Mouse (Mus musculus): Measurements from ENCODE around the gene Trim59. TPM values are rescaled to one million over a fixed set of nuclear protein-coding genes. Genes with fewer than 3 reads are reported as not detected.
"Not testable (repeated sequence)": the region's sequence is repeated elsewhere in the genome, so short reads cannot be mapped to it uniquely, and the experiment has no call there.

Trim59 gene
- total RNA-seq (2015) = 61.1 and 69.6 TPM in 2 replicates
- total RNA-seq (2017) = 26.0 and 32.6 TPM in 2 replicates

DNA sequence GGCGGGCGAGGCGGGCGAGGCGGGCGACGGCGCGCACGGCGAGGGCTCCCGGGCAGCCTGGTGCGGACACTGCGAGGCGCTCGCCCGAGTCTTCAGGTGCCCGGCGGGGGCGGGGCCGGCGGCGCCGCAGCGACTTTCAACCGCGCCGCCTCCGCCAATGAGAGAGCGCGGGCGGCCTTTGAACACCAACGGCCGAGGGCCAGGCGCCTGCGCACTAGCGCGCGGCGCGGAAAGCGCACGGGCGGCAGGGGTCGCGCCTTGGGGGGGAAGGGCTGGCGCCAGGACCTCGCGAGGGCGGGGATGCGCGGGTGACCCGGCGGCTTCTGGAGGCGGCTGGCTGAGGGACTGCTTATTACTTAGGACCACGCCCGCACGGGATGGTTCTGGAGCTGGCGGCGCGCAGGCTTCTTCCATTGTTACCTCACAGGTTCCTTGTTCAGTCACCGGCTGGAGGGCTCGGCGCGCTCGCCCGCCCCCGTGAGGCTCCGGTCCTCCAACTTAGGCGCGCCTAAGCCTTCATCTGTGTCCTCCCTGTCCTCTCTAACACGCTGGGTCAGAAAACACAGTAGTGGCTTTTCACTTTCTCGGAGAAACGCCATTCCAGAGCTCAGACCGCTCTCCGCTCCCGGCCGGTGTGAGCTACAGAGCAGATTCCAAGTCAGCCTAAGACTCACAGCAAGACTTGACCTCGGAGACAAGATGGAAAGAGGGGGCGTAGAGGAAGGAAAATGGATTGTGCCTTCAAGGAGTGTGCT is at the start of gene Trim59:
Trim59 (minus strand) TSS at position 111 of the 755 bp plus-strand sequence.
- ATAC-seq (ENCODE audit: poor library complexity, severe bottlenecking) = peak; percentile 83

DNA sequence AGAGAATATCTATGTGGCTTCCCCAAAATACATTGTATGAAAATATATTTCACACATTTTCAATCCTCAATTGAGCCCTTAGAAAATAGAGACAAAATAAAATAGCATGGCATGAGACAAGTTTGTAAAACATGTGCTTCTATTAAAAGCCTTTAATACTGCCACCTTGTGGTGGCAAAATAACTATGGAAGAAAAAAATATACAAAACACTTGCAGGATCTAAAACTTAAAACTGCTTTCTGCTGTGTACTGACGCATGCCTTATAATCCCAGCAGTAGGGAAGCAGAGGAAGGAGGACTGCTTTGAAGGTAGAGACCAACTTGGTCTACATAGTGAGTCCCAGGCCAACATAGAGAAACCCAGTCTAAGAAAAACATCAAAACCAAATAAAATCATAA is 19.4 kb upstream of the Trim59 start:
- 0 out of 2 replicates have a peak, but pooled peaks have one; percentile 38 for ATAC-seq (ENCODE audit: poor library complexity, severe bottlenecking)

- peak; percentile 74 for ATAC-seq (ENCODE audit: poor library complexity, severe bottlenecking)
Measured at GRCm38 (mm10) chr3:69062764-69063163, 18.2 kb upstream of the Trim59 start.

DNA sequence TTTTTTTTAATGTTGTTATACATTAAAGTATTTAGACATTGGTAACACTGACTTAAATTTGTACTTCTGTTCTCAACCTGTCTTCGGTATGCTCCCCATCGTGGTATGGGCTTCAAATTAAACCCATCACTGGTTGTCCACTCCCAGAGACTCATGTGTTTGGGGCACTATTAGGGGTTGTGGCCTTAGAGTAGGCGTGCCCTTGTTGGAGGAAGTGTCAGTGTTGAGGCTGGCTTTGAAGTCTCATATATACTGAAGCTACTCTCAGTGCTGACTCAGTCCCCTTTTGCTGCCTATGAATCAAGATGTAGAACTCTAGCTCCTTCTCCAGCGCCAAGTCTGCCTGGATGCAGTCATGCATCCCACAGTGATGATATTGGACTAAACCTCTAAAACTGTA is 16.1 kb upstream of the Trim59 start:
- ATAC-seq (ENCODE audit: poor library complexity, severe bottlenecking) = no peak

GRCm38 (mm10) chr3:69055871-69056270 is 11.3 kb upstream of the Trim59 start:
- no peak for ATAC-seq (ENCODE audit: poor library complexity, severe bottlenecking)

GRCm38 (mm10) chr3:69054760-69055432 is 10.3 kb upstream of the Trim59 start:
- ATAC-seq (ENCODE audit: poor library complexity, severe bottlenecking) = peak; percentile 59

DNA sequence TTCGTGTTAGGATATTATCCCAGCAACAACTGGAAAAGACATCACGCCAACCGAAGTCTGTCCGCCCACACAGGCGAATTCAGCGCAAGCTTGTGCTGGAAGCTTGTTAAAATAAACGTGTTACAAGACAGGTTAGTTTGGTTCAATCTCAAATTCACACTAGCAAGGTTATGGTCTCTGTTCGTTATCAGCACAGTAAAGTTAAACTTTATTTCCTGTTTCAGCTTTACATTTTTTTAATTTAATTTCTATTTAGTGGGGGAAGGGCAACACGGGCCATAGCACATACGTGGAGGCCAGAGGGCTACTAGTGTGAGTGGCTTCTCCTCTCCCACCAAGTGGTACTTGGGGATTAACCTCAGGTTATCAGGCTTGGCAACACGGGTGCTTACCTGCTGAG is 7.3 kb upstream of the Trim59 start:
- ATAC-seq (ENCODE audit: poor library complexity, severe bottlenecking) = no peak

- ATAC-seq (ENCODE audit: poor library complexity, severe bottlenecking) = no peak
Measured at GRCm38 (mm10) chr3:69049011-69049410, 4.5 kb upstream of the Trim59 start.

- ATAC-seq (ENCODE audit: poor library complexity, severe bottlenecking) = no peak
Measured at GRCm38 (mm10) chr3:69047684-69048083, 3.1 kb upstream of the Trim59 start.

DNA sequence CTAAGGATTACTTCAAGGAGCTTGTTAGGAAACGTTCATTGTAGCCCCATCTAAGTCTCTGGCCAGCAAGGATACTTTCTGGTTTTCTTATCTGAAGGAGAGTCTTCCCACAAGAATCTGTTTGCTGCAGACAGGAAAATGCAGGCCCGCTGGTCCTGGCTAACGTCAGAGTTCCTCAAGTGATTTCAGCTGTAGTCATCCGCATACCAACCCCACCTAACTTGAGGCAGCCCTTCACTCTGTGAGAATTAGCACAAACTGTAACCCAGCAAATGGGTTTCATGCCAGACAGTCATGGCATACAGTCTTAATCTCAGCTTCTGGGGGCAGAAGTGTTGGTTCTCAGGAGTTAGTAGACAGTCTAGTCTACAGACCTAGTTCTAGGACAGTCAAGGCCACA is 2.0 kb upstream of the Trim59 start:
- no peak for ATAC-seq (ENCODE audit: poor library complexity, severe bottlenecking)

- no peak for ATAC-seq (ENCODE audit: poor library complexity, severe bottlenecking)
Measured at GRCm38 (mm10) chr3:69045750-69046149, 1.2 kb upstream of the Trim59 start.

GRCm38 (mm10) chr3:69045400-69045703 is 797 bp upstream of the Trim59 start:
- peak; percentile 10 for ATAC-seq (ENCODE audit: poor library complexity, severe bottlenecking)

GRCm38 (mm10) chr3:69044167-69044591 is 376 bp downstream of the Trim59 start:
- peak; percentile 41 for ATAC-seq (ENCODE audit: poor library complexity, severe bottlenecking)

GRCm38 (mm10) chr3:69041298-69041697 is 3.3 kb downstream of the Trim59 start:
- 0 out of 2 replicates have a peak, but pooled peaks have one; percentile 10 for ATAC-seq (ENCODE audit: poor library complexity, severe bottlenecking)

DNA sequence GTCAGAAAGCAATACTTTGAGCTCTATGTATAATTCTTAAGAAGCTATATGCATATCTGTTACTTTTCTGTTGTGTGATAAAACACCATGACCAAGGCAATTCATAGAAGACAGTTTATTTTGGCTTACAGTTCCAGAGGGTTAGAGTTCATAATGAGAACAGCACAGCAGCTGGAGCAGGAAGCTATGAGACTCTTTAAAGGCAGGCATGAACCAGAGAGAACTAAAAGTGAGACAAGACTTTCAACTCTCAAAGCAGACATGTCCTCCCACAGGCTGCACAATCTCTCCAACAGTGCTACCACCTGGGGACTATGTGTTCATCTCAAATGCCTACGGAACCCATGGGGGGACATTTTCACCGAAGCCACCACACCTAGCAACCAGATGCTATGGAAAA is 4.5 kb downstream of the Trim59 start:
- ATAC-seq (ENCODE audit: poor library complexity, severe bottlenecking) = no peak

DNA sequence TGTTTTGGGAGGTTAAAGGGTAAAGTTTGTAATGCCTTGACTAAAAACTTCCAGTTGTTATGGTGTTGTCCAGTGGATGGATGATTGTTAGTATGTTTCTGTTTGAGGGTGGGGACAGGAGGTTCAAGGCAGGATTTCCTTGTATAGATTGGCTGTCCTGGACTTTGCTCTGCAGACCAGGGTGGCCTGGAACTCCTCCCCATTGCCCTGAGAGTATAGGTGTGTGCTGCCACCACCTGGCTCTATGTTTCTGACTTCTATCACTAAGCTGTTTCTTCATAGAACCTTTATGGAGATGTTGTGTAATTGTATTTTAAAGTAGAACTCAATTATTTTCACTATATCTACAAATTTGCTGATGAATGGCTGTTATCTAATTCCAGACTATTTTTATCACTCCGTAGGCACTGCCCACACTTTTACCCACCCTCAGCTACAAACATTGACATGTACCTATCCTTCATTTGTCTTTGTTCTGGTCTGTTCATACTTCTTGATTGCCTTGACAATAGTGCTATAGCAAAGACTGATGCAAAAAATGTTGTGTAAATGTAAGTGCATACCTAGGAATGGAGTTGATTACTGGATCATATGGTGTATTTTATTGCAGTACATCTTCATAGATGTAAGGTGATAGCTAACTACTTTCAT is 18.3 kb downstream of the Trim59 start:
- ATAC-seq (ENCODE audit: poor library complexity, severe bottlenecking) = no peak

- no peak for ATAC-seq (ENCODE audit: poor library complexity, severe bottlenecking)
Measured at GRCm38 (mm10) chr3:69020764-69021163, 23.8 kb downstream of the Trim59 start.

GRCm38 (mm10) chr3:69020285-69020684 is 24.3 kb downstream of the Trim59 start:
- ATAC-seq (ENCODE audit: poor library complexity, severe bottlenecking) = peak; percentile 73

DNA sequence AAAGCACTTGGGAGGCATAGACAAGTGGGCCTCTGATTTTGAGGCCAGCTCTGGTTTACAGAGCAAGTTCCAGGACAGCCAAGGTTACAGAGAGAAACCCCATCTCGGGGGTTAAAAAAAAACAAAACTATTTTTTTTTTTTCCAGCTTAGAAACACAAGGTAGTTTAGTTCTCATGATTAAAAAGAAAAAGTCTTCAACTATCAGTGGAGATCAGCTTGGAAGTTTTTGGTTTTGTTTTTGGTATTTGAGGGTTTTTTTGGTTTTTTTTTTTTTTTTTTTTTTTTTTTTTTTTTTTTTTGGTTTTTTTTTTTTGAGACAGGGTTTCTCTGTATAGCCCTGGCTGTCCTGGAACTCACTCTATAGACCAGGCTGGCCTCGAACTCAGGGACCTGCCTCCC is 25.9 kb downstream of the Trim59 start:
- ATAC-seq (ENCODE audit: poor library complexity, severe bottlenecking) = not testable (repeated sequence)

GRCm38 (mm10) chr3:69017181-69017580 is 27.4 kb downstream of the Trim59 start:
- peak; percentile 77 for ATAC-seq (ENCODE audit: poor library complexity, severe bottlenecking)

DNA sequence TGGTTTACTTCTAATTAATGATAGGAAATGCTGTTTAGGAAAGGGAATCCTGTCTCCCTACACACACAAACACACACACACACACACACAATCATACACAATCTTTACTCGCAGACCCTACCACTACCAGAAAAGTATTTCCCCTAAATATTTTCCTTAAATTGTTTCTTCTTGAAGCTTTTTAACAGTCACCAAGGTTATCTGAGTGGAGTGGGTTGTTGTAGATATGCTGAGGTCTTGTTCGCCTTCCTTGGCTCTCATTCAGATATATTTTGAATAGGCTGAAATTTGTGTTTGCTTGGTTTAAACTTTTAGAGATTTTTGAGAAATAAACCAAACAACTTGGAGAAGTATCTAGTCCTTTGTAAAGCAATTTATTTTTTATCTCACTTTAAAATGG is 35.7 kb downstream of the Trim59 start:
- no peak for ATAC-seq (ENCODE audit: poor library complexity, severe bottlenecking)

DNA sequence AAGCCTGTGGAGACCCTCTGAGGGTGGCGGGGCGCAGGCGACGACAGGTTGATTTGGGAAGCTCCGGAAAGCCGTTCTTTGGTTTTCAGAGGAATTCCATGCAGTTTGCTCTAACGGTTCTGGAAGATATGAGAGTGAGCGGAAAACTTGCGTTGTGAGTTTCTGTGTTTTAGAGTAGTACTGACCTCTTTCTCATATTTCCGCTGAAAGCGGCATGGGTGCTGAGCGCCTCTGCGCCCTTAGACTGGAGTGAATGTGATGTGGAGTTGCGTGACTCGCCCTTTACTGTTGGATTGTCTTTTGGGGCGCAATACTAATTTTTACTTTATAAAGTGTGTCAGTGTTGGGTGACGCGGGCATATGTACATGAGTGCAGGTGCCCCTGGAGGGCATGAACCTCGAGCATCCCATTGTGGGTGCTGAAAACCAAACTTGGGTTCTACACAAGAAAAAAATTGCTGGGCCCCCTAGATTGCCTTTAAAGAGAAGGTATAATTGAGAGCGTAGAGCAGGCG is 38.3 kb downstream of the Trim59 start:
- no peak for ATAC-seq (ENCODE audit: poor library complexity, severe bottlenecking)
